Mouse (Mus musculus): Measurements from ENCODE around the gene Gldc. TPM values are rescaled to one million over a fixed set of nuclear protein-coding genes. Genes with fewer than 3 reads are reported as not detected.

Gene Gldc
- polyA plus RNA-seq, 1 experiment from 2014 or later = 13.0 TPM

- Histone ChIP-seq H3K36me3 (ENCODE audit: control insufficient read depth, insufficient read depth, low read length) (no peaks in the 10 kb centered on the region), H3K4me3 (ENCODE audit: low read depth, low read length) (no peak overlapping the region), H3K27ac (ENCODE audit: low read depth, low read length) (peak overlapping the region; percentile 86), H3K4me2 (ENCODE audit: low read length) (peak overlapping the region; percentile 17; the same call in 1 of the 2 replicates), H3K9ac (ENCODE audit: low read length) (no peak overlapping the region), H3K27me3 (replicated peaks; ENCODE audit: control insufficient read depth, insufficient read depth, low read length) (no peaks in the 10 kb centered on the region), H3K4me1 (ENCODE audit: control insufficient read depth, insufficient read depth, low read length) (peaks cover 33% of the 10 kb centered on the region), H3K9me3 (replicated peaks; ENCODE audit: control insufficient read depth, low read length) (no peaks in the 10 kb centered on the region)
- WGBS = 85% methylated on average over 17 of the region's 17 CpGs
- ATAC-seq (peak; percentile 32; the same call in 1 of the 2 replicates), DNase-seq (ENCODE audit: low spot score) (no peak)
Observed at GRCm38 (mm10) chr19:30118344-30119312, 56.6 kb downstream of the Gldc start.

- H3K9ac ChIP-seq (ENCODE audit: low read length) = 0 out of 2 replicates have a peak overlapping the region, but pooled peaks have one; percentile 18
- H3K27me3 ChIP-seq (replicated peaks; ENCODE audit: control insufficient read depth, insufficient read depth, low read length) = no peaks in the 10 kb centered on the region
- DNase-seq (ENCODE audit: low spot score) (peak; percentile 91), ATAC-seq (peak; percentile 85)
- WGBS = 42% methylated on average over 9 of the region's 9 CpGs
- H3K27ac ChIP-seq (ENCODE audit: low read depth, low read length) = peak overlapping the region; percentile 86
- peak overlapping the region; percentile 17; the same call in 1 of the 2 replicates for H3K4me2 ChIP-seq (ENCODE audit: low read length)
- H3K4me1 ChIP-seq (ENCODE audit: control insufficient read depth, insufficient read depth, low read length) = peaks cover 33% of the 10 kb centered on the region
- no peaks in the 10 kb centered on the region for H3K9me3 ChIP-seq (replicated peaks; ENCODE audit: control insufficient read depth, low read length)
- no peaks in the 10 kb centered on the region for H3K36me3 ChIP-seq (ENCODE audit: control insufficient read depth, insufficient read depth, low read length)
- no peak overlapping the region for H3K4me3 ChIP-seq (ENCODE audit: low read depth, low read length)
Observed at GRCm38 (mm10) chr19:30117775-30118174, 57.5 kb downstream of the Gldc start.

- DNase-seq (ENCODE audit: low spot score) (no peak), ATAC-seq (peak; percentile 16; the same call in 1 of the 2 replicates)
- H3K36me3 ChIP-seq (ENCODE audit: control insufficient read depth, insufficient read depth, low read length) = no peaks in the 10 kb centered on the region
- no peaks in the 10 kb centered on the region for H3K27me3 ChIP-seq (replicated peaks; ENCODE audit: control insufficient read depth, insufficient read depth, low read length)
- no peak overlapping the region for H3K4me2 ChIP-seq (ENCODE audit: low read length)
- H3K9me3 ChIP-seq (replicated peaks; ENCODE audit: control insufficient read depth, low read length) = no peaks in the 10 kb centered on the region
- no peak overlapping the region for H3K4me3 ChIP-seq (ENCODE audit: low read depth, low read length)
- no peak overlapping the region for H3K9ac ChIP-seq (ENCODE audit: low read length)
- peaks cover 33% of the 10 kb centered on the region for H3K4me1 ChIP-seq (ENCODE audit: control insufficient read depth, insufficient read depth, low read length)
- 72% methylated on average over 4 of the region's 4 CpGs for WGBS
- peak overlapping the region; percentile 86 for H3K27ac ChIP-seq (ENCODE audit: low read depth, low read length)
Observed at GRCm38 (mm10) chr19:30117241-30117640, 58.0 kb downstream of the Gldc start.

- no peak for ATAC-seq
- H3K4me1 ChIP-seq (ENCODE audit: control insufficient read depth, insufficient read depth, low read length) = peaks cover 33% of the 10 kb centered on the region
- 86% methylated on average over 5 of the region's 5 CpGs for WGBS
- H3K9me3 ChIP-seq (replicated peaks; ENCODE audit: control insufficient read depth, low read length) = no peaks in the 10 kb centered on the region
- no peak overlapping the region for H3K27ac ChIP-seq (ENCODE audit: low read depth, low read length)
- no peaks in the 10 kb centered on the region for H3K36me3 ChIP-seq (ENCODE audit: control insufficient read depth, insufficient read depth, low read length)
- H3K27me3 ChIP-seq (replicated peaks; ENCODE audit: control insufficient read depth, insufficient read depth, low read length) = no peaks in the 10 kb centered on the region
- H3K4me3 ChIP-seq (ENCODE audit: low read depth, low read length) = no peak overlapping the region
- H3K9ac ChIP-seq (ENCODE audit: low read length) = no peak overlapping the region
- DNase-seq (ENCODE audit: low spot score) = no peak
- no peak overlapping the region for H3K4me2 ChIP-seq (ENCODE audit: low read length)
Observed at GRCm38 (mm10) chr19:30115606-30116005, 59.6 kb downstream of the Gldc start.

- Histone ChIP-seq H3K9ac (ENCODE audit: low read length) (no peak overlapping the region), H3K4me1 (ENCODE audit: control insufficient read depth, insufficient read depth, low read length) (peaks cover 33% of the 10 kb centered on the region), H3K4me2 (ENCODE audit: low read length) (0 out of 2 replicates have a peak overlapping the region, but pooled peaks have one; percentile 12), H3K4me3 (ENCODE audit: low read depth, low read length) (no peak overlapping the region), H3K9me3 (replicated peaks; ENCODE audit: control insufficient read depth, low read length) (no peaks in the 10 kb centered on the region), H3K36me3 (ENCODE audit: control insufficient read depth, insufficient read depth, low read length) (no peaks in the 10 kb centered on the region), H3K27ac (ENCODE audit: low read depth, low read length) (no peak overlapping the region), H3K27me3 (replicated peaks; ENCODE audit: control insufficient read depth, insufficient read depth, low read length) (no peaks in the 10 kb centered on the region)
- DNase-seq (ENCODE audit: low spot score) (peak; percentile 63), ATAC-seq (no peak)
- WGBS = 43% methylated on average over 14 of the region's 14 CpGs
Observed at GRCm38 (mm10) chr19:30114919-30115441, 60.2 kb downstream of the Gldc start.

GRCm38 (mm10) chr19:30112961-30113688 is 62.1 kb downstream of the Gldc start:
- H3K4me3 ChIP-seq (ENCODE audit: low read depth, low read length) = no peak overlapping the region
- no peak overlapping the region for H3K4me2 ChIP-seq (ENCODE audit: low read length)
- no peak overlapping the region for H3K9ac ChIP-seq (ENCODE audit: low read length)
- H3K27me3 ChIP-seq (replicated peaks; ENCODE audit: control insufficient read depth, insufficient read depth, low read length) = no peaks in the 10 kb centered on the region
- peaks cover 23% of the 10 kb centered on the region for H3K4me1 ChIP-seq (ENCODE audit: control insufficient read depth, insufficient read depth, low read length)
- 45% methylated on average over 16 of the region's 16 CpGs for WGBS
- no peaks in the 10 kb centered on the region for H3K9me3 ChIP-seq (replicated peaks; ENCODE audit: control insufficient read depth, low read length)
- ATAC-seq = peak; percentile 15; the same call in 1 of the 2 replicates
- no peak overlapping the region for H3K27ac ChIP-seq (ENCODE audit: low read depth, low read length)
- no peaks in the 10 kb centered on the region for H3K36me3 ChIP-seq (ENCODE audit: control insufficient read depth, insufficient read depth, low read length)
- peak; percentile 45 for DNase-seq (ENCODE audit: low spot score)

- H3K4me1 ChIP-seq (ENCODE audit: control insufficient read depth, insufficient read depth, low read length) = peaks cover 13% of the 10 kb centered on the region
Observed at GRCm38 (mm10) chr19:30111421-30111820, 63.8 kb downstream of the Gldc start.

GRCm38 (mm10) chr19:30109122-30109521 is 66.1 kb downstream of the Gldc start:
- Histone ChIP-seq H3K27me3 (replicated peaks; ENCODE audit: control insufficient read depth, insufficient read depth, low read length) (no peaks in the 10 kb centered on the region), H3K27ac (ENCODE audit: low read depth, low read length) (peak overlapping the region; percentile 65; the same call in 1 of the 2 replicates), H3K4me2 (ENCODE audit: low read length) (no peak overlapping the region), H3K36me3 (ENCODE audit: control insufficient read depth, insufficient read depth, low read length) (no peaks in the 10 kb centered on the region), H3K4me3 (ENCODE audit: low read depth, low read length) (no peak overlapping the region), H3K9me3 (replicated peaks; ENCODE audit: control insufficient read depth, low read length) (no peaks in the 10 kb centered on the region), H3K4me1 (ENCODE audit: control insufficient read depth, insufficient read depth, low read length) (peaks cover 3% of the 10 kb centered on the region), H3K9ac (ENCODE audit: low read length) (no peak overlapping the region)
- 56% methylated on average over 6 of the region's 6 CpGs for WGBS
- peak; percentile 37; the same call in 1 of the 2 replicates for ATAC-seq
- DNase-seq (ENCODE audit: low spot score) = peak; percentile 72

More at GRCm38 (mm10) chr19:30111421-30111820, 63.8 kb downstream of the Gldc start:
- DNase-seq (ENCODE audit: low spot score) (no peak), ATAC-seq (no peak)
- no peak overlapping the region for H3K4me3 ChIP-seq (ENCODE audit: low read depth, low read length)
- no peak overlapping the region for H3K4me2 ChIP-seq (ENCODE audit: low read length)
- H3K36me3 ChIP-seq (ENCODE audit: control insufficient read depth, insufficient read depth, low read length) = no peaks in the 10 kb centered on the region
- no peak overlapping the region for H3K27ac ChIP-seq (ENCODE audit: low read depth, low read length)
- WGBS = 98% methylated on average over 3 of the region's 3 CpGs
- no peaks in the 10 kb centered on the region for H3K9me3 ChIP-seq (replicated peaks; ENCODE audit: control insufficient read depth, low read length)
- no peaks in the 10 kb centered on the region for H3K27me3 ChIP-seq (replicated peaks; ENCODE audit: control insufficient read depth, insufficient read depth, low read length)
- no peak overlapping the region for H3K9ac ChIP-seq (ENCODE audit: low read length)
